Comparison of ENCODE assay signal across 9 mouse cellular contexts in genomic region chr2:154158433-154158832, GRCm38 (mm10). TPM values are rescaled to one million over a fixed set of nuclear protein-coding genes. Genes with fewer than 3 reads are reported as not detected.
DNase-seq lines count a peak whose midpoint lies in the region; ATAC-seq lines count a peak whose summit lies in the region.
"Had no signal": no experiment of that assay in that cellular context is flagged by ENCODE, and none has a peak within 500 bp of the region (broad histone marks: within the 10 kb centered on the region; RNA-seq: fewer than 3 reads in every experiment).

No protein-coding gene starts in this region.

- H3K27me3 ChIP-seq in neural tube, embryonic 15.5 days (replicated peaks), result no peaks in the 10 kb centered on the region

- no peak for ATAC-seq in neural tube, embryonic 15.5 days (ENCODE audit: low FRiP score)

- no peaks in the 10 kb centered on the region for H3K4me1 ChIP-seq in neural tube, embryonic 15.5 days

- H3K27ac ChIP-seq in neural tube, embryonic 15.5 days (replicated peaks), result no peak overlapping the region

- peak; percentile 58 for DNase-seq in gastrocnemius, postnatal 10 days
- no peak for DNase-seq in gastrocnemius, adult 8-10 months (ENCODE audit: low spot score in 2 of 2)
- DNase-seq in neural tube, embryonic 10.5 days (ENCODE audit: extremely low spot score, low spot score), result peak; percentile 56
- DNase-seq in brain, adult 2 months (ENCODE audit: low read depth, low spot score), result peak; percentile 53
- peak; percentile 3 to 72 for DNase-seq in kidney, postnatal 36 days
- DNase-seq in retina, embryonic 14.5 days (ENCODE audit: low spot score), result peak; percentile 68
- DNase-seq in natural killer cell, adult 2 months (ENCODE audit: low spot score in 2 of 2), result no peak

- H3K9ac ChIP-seq in neural tube, embryonic 15.5 days (replicated peaks), result no peak overlapping the region

- H3K36me3 ChIP-seq in neural tube, embryonic 15.5 days, result no peaks in the 10 kb centered on the region

- no peaks in the 10 kb centered on the region for H3K9me3 ChIP-seq in neural tube, embryonic 15.5 days (replicated peaks)

- WGBS in neural tube, embryonic 15.5 days, result 43% methylated on average over 3 of the region's 3 CpGs

- H3K4me2 ChIP-seq in neural tube, embryonic 15.5 days, result no peak overlapping the region

- H3K4me3 ChIP-seq in neural tube, embryonic 15.5 days (replicated peaks), result no peak overlapping the region

RNA-seq across cellular contexts. Expression of gene Bpifa5, which starts 4.0 kb away (rescaled TPM):
- not detected for total RNA-seq in gastrocnemius, postnatal 10 days (2021)
- not detected for total RNA-seq in gastrocnemius, adult 8-10 months (2022)
- not detected in 2 replicates for polyA plus RNA-seq in neural tube, embryonic 15.5 days (2015; fragmentation: Nextera tagmentation; extraction: Ambion mirVana)
- total RNA-seq: left cerebral cortex, postnatal 36 days had no signal

RNA-seq across cellular contexts. Expression of gene Bpifa1, which starts 15.8 kb away (rescaled TPM):
- total RNA-seq in gastrocnemius, postnatal 10 days (2021), result not detected
- total RNA-seq in gastrocnemius, adult 8-10 months (2022), result not detected
- 51.3 TPM in 1 of 2 replicates, not detected in the other for polyA plus RNA-seq in neural tube, embryonic 15.5 days (2015; fragmentation: Nextera tagmentation; extraction: Ambion mirVana)
- total RNA-seq: left cerebral cortex, postnatal 36 days had no signal

RNA-seq across cellular contexts. Expression of gene Bpifa3, which starts 28.3 kb away (rescaled TPM):
- not detected for total RNA-seq in gastrocnemius, postnatal 10 days (2021)
- total RNA-seq in gastrocnemius, adult 8-10 months (2022), result not detected
- polyA plus RNA-seq in neural tube, embryonic 15.5 days (2015; fragmentation: Nextera tagmentation; extraction: Ambion mirVana), result not detected in 2 replicates
- total RNA-seq: left cerebral cortex, postnatal 36 days had no signal

RNA-seq across cellular contexts. Expression of gene Bpifb1, which starts 32.2 kb away (rescaled TPM):
- not detected for total RNA-seq in gastrocnemius, postnatal 10 days (2021)
- total RNA-seq in gastrocnemius, adult 8-10 months (2022), result not detected
- 0.24 TPM in 1 of 2 replicates, not detected in the other for polyA plus RNA-seq in neural tube, embryonic 15.5 days (2015; fragmentation: Nextera tagmentation; extraction: Ambion mirVana)

Comparison
In these comparisons a context has a peak if more than half of its experiments do, and no peak if none do; other contexts are left out.
1. DNase-seq: peak in gastrocnemius, postnatal 10 days (single experiment), neural tube, embryonic 10.5 days (single experiment), brain, adult 2 months (single experiment), kidney, postnatal 36 days (2 of 2) and retina, embryonic 14.5 days (single experiment); none in gastrocnemius, adult 8-10 months (0 of 2) and natural killer cell, adult 2 months (0 of 2).